Mouse (Mus musculus) testis, postnatal 14 days (tissue): Measurements from ENCODE around the gene Cfap57.
"Not testable (repeated sequence)": the region's sequence is repeated elsewhere in the genome, so short reads cannot be mapped to it uniquely, and the experiment has no call there.

Experiments
- DNase-seq: peaks from one replicate; pipeline ENCODE4 v3.0.0; 2021; ENCODE audit warnings: low spot score

Gene Cfap57

DNA sequence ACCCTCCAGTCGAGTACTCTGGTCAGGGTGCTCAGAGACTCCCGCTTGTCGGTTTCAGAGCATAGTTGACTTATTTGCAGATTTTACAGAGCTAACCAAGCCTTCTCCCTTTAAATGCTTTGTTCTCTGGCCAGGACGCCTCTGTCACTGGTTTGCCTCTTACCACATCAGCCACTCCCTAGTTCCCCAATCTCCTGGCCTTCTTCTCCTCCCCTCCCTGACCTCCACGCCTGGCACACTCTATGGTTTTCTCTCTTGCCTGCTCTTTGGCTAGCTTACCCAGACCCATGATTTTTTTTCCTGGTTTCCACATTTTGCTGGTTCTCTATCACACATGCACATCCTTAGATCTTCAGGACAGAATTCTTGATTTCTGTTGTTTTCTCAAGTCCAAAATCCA lies 102.4 kb downstream of the Cfap57 start:
- DNase-seq, result no peak

DNA sequence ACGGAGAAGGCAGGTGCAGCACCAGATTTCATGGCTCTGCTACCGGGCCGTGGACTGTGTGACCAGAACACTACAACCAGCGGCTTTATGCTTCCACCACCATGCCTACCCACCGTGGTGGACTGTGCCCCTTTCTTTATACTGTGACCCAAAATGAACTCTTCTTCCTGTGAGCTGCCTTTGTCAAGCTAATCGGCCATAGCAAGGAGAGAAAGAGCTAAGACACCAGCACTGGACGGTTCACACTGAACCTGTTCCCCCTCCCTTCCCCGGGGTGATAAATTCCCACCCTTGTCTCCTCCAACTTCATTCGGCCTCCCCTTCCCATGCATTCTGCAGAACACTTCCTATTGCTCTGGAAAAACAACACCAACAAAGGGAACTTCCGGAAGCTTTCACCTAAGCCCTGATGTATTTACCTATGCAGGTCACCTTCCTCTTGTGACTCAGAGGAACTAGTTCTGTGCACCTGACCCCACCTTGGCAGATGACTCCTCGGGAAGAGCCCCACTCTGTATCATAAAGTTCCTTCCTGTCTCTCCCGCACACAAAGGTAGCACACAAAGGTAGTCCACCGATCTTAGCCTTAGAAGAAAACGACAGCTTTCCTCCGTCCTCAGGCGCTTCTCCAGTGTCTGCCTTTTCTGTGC lies 103.0 kb downstream of the Cfap57 start:
- no peak for DNase-seq

DNA sequence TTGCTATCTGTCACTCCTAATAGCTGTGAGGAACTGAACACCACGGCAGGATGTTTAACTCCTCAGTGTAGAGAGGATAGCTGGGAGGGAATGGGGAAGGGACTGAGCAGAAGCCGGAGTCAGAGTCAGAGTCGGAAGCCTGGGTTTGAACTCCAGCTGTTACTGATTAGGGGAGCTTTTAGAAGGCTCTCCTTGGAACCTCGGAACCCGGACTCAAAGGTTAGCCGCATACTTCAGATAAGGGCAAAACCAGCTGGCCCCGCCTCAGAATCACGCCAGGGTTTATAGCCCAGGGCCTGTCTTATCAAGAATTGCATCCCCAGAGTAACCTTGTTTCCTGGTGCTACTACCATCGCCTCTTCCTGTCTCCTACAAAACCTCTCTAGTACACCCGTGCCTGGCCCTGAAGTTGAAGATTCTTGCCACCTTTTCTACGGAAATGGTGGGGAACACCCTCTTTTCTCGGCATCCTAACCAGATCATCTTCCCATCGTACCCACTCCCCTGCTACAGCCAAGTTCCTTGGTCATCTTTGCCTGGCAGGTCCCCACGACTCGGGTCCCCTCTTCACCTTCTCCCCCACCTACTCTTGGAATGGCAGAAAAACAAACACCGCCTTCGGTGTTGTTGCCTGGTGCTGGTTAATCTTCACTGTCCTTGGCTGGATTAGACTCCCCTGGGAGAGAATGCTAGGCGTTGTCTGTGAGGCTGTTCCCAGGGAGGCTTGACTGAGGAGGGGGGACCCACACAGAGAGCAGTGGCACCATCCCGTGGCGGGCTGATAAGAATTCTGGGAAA lies 103.7 kb downstream of the Cfap57 start:
- peak; percentile 36 for DNase-seq

DNA sequence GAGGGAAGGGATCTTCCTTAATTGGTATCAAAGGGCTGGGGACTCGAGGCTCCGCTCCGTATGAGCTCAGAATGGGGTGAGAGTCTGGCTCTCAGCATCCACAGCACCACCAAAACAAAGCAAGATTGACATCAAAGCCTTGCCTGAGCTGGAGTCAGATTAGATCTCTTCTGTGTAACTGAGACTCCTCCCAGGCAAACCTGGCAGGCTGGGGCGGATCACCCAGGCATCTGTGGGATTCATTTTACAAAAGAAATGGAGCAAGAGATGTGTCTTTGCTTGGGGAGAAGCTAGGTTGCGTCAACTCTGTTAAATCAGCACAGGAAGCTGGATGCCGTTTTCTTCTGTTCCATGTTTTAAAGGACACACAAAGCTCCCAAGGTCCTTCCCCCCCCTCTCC lies 111.5 kb downstream of the Cfap57 start:
- DNase-seq, result no peak

DNA sequence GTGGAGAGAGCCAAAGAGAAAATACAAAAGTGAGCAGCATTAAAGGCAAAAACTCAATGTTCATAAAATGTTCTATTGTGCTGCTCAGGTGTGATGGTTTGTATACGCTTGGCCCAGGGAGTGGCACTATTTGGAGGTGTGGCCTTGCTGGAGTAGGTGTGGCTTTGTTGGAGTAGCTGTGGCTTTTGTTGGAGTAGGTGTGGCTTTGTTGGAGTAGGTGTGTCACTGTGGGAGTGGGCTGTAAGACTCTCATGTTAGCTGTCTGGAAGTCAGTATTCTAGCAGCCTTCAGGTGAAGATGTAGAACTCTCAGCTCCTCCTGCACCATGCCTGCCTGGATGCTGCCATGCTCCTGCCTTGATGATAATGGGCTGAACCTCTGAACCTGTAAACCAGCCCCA lies 113.4 kb downstream of the Cfap57 start:
- not testable (repeated sequence) for DNase-seq

DNA sequence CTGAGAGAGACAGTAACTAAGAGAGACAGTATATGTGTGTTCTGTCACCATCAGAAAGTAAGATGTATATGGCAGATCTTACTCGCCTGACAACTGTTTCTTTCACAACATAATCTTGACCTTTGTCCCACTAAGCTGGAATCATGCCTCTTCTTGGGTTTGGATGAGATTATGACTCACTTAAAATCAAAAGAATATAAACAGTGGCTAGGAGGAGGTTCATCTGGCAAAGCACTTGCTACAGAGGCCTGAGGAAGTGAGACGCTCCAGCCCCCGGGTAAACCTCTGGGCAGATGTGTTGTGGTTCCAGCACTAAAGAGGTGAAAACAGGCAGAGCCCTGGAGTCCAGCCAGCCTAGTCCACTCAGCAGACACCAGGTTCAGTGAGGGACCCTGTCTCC lies 115.0 kb downstream of the Cfap57 start:
- no peak for DNase-seq
